Mouse (Mus musculus): ENCODE measurements at regions not wholly inside any gene's neighbourhood (a gene's known extent, or its start where the extent isn't known, plus 50 kb on each side); places are given as distances from the start of the nearest gene placed in this dataset.
"Not testable (repeated sequence)": the region's sequence is repeated elsewhere in the genome, so short reads cannot be mapped to it uniquely, and the experiment has no call there.

GRCm38 (mm10) chr2:78418561-78419338 lies 449.2 kb upstream of the Ube2e3 start:
- no peak for DNase-seq (ENCODE audit: low spot score)

DNA sequence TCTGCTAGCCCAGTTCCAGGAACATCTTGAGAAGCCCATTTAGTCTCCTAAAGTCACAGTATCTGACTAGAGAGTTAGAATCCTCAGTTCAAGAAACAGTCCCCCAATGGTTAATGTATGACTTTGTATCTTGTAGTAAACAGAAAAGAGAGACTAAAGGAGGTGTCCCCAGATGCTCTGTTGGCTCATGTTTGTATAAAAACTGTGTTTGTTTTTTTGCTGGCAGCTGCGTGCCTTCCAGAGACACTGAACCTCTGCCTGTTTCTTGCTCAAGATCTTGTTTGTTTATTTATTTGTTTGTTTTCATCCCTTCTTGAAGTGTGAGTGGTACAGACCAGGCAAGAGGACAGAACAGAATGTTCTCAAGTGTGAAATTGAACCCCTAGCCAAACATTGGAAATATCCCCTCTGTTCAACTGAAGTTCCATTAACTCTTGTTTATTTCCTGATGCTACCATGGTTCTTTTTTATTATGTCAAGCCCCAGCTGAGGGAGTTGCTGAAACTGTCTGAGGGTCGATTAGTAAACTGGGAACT lies 451.3 kb upstream of the Ube2e3 start:
- DNase-seq (ENCODE audit: low spot score): peak; percentile 34

- DNase-seq (ENCODE audit: low spot score): no peak
Observed at GRCm38 (mm10) chr2:78412985-78413384, 454.9 kb upstream of the Ube2e3 start.

GRCm38 (mm10) chr2:78403890-78404289 lies 457.7 kb upstream of the Cwc22 start:
- DNase-seq (ENCODE audit: low spot score): no peak

DNA sequence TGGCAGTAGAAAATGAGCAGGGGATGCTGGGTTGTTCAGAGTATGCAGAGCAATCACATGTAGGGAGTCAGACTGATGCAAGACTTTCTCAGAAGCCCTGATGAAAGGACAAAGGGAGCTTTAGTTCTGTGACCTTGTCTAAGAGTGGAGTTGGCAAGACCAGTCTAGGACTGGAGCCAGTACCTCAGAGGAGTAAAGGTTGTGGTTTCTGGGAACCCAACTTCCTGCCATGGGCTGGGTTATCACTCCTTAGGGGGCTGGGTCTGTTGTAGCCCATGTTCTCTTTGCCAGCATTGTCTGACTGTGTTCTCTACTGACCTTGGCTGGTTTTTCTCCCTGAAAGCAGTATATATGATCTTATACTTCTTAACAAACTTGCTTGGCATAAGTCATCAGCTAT lies 453.1 kb upstream of the Cwc22 start:
- DNase-seq (ENCODE audit: low spot score): no peak

DNA sequence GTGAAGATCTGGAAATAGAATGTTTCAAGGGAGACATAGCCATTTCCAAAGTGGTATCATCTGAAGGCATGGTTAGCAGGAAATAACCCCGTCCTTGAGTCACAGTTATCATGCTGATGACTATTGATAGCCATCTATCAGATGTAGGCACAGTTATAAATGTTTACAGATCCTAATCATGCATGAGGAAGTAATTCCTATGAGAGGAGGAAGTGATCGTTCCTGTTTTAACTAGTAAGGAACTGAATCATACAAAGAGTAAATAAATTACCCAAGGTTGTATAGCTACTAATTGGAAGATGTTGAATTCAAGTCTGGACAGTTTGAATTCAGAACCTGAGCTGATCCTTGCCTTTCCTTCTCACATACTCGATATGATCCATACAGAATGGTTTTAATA lies 450.7 kb upstream of the Cwc22 start:
- DNase-seq (ENCODE audit: low spot score): no peak

- DNase-seq (ENCODE audit: low spot score): no peak
Observed at GRCm38 (mm10) chr2:78393090-78393489, 446.9 kb upstream of the Cwc22 start.

DNA sequence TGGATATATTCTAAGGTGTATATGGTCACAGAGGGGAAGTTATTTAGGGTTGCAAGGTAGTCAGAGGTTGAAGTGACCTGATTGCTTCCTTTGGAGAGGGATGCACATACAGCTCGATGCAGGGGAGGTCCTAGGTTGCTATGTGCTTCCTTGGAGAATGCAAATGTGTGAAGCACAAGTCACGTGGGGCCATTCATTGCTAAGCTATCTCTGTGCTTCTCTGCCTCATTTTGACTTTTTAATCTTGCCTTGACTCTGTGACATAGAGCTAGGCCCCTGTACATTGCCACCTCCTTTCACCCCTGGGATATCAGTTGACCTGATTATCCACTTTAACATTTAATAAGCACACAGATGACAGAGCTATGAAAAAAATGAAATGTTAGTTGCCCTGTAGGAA lies 446.2 kb upstream of the Cwc22 start:
- no peak for DNase-seq (ENCODE audit: low spot score)

- DNase-seq (ENCODE audit: low spot score): no peak
Observed at GRCm38 (mm10) chr2:78388001-78388400, 441.8 kb upstream of the Cwc22 start.

GRCm38 (mm10) chr2:78381234-78381633 lies 435.1 kb upstream of the Cwc22 start:
- DNase-seq (ENCODE audit: low spot score): no peak

GRCm38 (mm10) chr2:78331736-78332475 lies 385.7 kb upstream of the Cwc22 start:
- DNase-seq (ENCODE audit: low spot score): no peak

DNA sequence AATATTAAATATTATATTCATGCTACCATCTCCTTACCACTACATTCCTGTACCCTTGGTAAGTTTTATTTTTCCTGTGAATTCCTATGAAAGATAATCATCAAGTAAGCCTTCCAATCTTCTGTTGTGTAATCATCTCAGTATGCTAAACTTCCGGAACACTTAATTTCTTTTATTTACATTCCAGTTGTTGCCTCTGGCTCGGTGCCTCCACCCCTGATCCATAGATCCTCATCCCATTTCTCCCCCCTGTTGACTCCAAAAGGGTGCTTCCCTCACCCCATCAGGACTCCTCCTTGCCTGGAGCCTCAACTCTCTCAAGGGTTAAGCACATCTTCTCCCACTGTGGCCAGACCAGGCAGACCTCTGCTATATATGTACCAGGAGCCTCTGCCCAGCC lies 379.9 kb upstream of the Cwc22 start:
- no peak for DNase-seq (ENCODE audit: low spot score)

DNA sequence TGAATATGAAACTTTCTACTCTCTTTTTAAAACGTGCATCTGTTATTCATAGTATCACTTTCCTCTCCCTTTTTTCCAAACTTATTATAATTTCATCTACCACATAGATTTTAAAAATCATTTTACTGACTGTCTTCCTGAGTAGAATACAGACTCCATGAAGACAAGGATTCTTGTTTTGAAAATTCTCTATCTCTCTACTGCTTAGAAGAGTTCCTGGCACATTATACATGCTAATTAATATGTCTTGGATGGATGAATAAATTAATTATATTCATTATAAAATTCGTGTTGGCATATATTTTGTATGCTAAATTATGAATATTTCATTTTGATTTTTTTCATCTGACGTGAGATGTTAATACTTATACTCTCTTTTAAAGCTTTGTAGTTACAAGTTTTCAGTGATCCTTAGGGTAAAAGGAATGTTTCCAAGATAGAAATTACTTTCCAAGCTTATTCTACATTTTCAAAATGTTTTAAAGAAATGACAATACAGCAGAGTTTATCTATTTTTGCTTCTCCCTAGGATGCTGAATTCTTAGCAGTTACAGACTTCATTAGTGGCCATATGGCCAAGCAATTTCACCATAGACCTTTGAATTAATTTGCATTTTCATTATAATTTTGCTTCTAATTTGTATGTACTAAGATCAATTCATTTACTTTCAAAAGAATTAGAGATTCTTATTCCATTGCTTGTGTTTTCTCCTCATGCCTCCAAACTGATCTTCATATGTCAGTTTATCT lies 376.2 kb upstream of the Cwc22 start:
- DNase-seq (ENCODE audit: low spot score): no peak

GRCm38 (mm10) chr2:78311766-78312491 lies 365.8 kb upstream of the Cwc22 start:
- no peak for DNase-seq (ENCODE audit: low spot score)

DNA sequence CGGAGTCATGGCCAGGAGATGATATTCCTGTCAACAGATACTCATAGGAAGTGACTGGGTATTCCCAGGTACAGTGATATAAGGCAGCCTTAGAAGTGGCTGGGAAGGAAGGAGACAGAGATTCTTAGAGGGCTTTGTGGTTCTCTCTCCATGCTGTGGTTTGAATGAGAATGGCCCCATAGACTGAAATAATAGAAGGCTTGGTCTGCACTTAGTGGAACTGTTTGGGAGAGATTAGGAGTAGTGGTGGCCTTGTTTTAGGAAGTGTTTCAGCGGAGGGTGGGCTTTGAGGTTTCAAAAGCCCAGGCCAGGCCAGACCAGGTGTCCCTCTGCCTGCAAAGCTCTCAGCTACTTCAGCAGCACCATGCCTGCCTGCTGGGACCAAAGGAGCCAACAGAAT lies 363.2 kb upstream of the Cwc22 start:
- DNase-seq (ENCODE audit: low spot score): no peak

- DNase-seq (ENCODE audit: low spot score): no peak
Observed at GRCm38 (mm10) chr2:78306897-78307296, 360.7 kb upstream of the Cwc22 start.

DNA sequence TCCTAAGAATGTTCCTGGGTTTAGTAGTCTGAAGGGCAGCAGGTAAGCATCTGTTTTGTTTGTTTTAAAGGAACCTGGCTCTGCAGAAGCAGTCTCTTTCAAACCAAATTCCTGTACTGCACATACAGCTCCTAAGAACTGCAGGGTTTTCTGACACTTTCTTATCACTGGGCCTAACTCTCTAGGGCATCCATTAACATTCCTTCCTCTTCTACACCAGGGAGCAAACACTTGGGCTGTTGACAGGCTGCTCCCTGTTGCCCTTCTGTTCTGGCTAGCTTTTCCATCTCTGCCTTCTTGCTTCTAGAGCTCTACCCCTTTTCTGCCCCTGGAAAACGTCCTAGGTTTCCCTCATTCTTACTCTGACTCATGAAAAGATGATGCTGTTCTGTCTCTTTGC lies 345.5 kb upstream of the Cwc22 start:
- DNase-seq (ENCODE audit: low spot score): peak; percentile 19

GRCm38 (mm10) chr2:78284806-78285205 lies 338.6 kb upstream of the Cwc22 start:
- no peak for DNase-seq (ENCODE audit: low spot score)

DNA sequence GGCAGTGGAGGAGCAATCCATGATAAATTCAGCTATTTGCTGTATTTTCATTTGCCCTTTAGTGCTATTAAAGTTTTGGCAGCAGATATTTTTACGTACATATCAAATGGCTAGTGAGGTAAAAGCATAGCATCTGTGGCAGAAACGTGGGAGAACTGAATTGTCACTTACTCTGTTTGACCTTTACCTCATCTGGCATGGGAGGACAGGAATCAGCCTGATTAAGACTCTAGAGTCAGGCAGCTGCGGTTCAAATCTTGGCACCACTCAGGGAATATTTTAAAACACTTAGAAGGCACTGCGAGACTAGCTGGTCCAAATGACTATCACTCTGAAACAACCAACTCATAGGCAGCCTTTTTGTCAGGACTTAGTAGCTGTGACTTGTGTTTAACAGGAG lies 337.4 kb upstream of the Cwc22 start:
- DNase-seq (ENCODE audit: low spot score): no peak

DNA sequence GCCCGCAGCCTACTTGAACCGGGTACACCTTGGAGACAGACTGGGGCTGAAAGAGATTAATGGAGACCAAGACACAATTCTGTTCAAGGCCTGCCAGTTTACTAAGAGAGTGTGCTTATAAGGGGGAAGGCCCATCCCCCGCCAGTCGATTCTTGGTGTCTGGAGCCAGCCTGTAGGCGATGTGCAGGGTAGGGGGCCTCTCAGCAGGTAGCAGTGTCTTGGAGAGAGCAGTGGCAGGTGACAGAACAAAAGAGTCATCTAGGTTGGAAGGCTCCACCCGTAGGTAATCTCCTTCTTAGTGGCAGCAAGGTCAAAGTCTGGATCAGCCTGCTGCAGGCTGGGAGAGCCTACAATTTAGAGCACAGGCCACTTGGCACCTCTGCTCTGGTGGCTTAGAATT lies 335.7 kb upstream of the Cwc22 start:
- DNase-seq (ENCODE audit: low spot score): not testable (repeated sequence)

GRCm38 (mm10) chr2:78280219-78280915 lies 334.2 kb upstream of the Cwc22 start:
- peak; percentile 10 for DNase-seq (ENCODE audit: low spot score)
